Mouse (Mus musculus): ENCODE data around the gene Asb10.

Gene Asb10

GRCm38 (mm10) chr5:24492546-24493285 is 48.1 kb downstream of the Asb10 start:
- DNase-seq (ENCODE audit: low read depth, low spot score) = no peak

GRCm38 (mm10) chr5:24490413-24490920 is 50.3 kb downstream of the Asb10 start:
- no peak for DNase-seq (ENCODE audit: low read depth, low spot score)

- no peak for DNase-seq (ENCODE audit: low read depth, low spot score)
Measured at GRCm38 (mm10) chr5:24486738-24487137, 54.0 kb downstream of the Asb10 start.

GRCm38 (mm10) chr5:24486097-24486496 is 54.7 kb downstream of the Asb10 start:
- DNase-seq (ENCODE audit: low read depth, low spot score) = peak; percentile 59

GRCm38 (mm10) chr5:24484963-24485362 is 55.8 kb downstream of the Asb10 start:
- no peak for DNase-seq (ENCODE audit: low read depth, low spot score)

- DNase-seq (ENCODE audit: low read depth, low spot score) = no peak
Measured at GRCm38 (mm10) chr5:24483326-24483725, 57.5 kb downstream of the Asb10 start.

Data from brain, embryonic 18.5 days (tissue).